ENCODE assay signal across 8 mouse cellular contexts in genomic region chr4:134975261-134975928, GRCm38 (mm10). TPM values are rescaled to one million over a fixed set of nuclear protein-coding genes. Genes with fewer than 3 reads are reported as not detected.
A peak's percentile ranks its signal among the peaks of the same experiment; 100 is the strongest.
DNase-seq lines count a peak whose midpoint lies in the region; ATAC-seq and TF ChIP-seq lines count a peak whose summit lies in the region.

No protein-coding gene starts in this region.

- H3K27ac ChIP-seq in gastrocnemius, adult 2 months, result no peak overlapping the region
- no peak overlapping the region for H3K27ac ChIP-seq in intestine, postnatal 0 days (ENCODE audit: low read depth, low read length)
- peak overlapping the region; percentile 89 for H3K27ac ChIP-seq in stomach, embryonic 15.5 days

- peak; percentile 88 for ATAC-seq in intestine, postnatal 0 days
- ATAC-seq in stomach, embryonic 15.5 days (ENCODE audit: insufficient read depth, low FRiP score, low read depth), result peak; percentile 88

- no peak for DNase-seq in gastrocnemius, adult 2 months
- no peak for DNase-seq in gastrocnemius, postnatal 10 days
- DNase-seq in 3134 (ENCODE audit: extremely low read depth, insufficient read length, low spot score), result peak; percentile 76
- peak; percentile 26 for DNase-seq in embryo, embryonic 11.5 days (ENCODE audit: low read depth, low spot score)
- no peak for DNase-seq in heart, postnatal 4 days
- DNase-seq in yolk sac, embryonic 10.5 days (ENCODE audit: low spot score), result no peak

- no peaks in the 10 kb centered on the region for H3K4me1 ChIP-seq in intestine, postnatal 0 days (replicated peaks; ENCODE audit: control insufficient read depth, insufficient read depth, low read length)
- H3K4me1 ChIP-seq in stomach, embryonic 15.5 days, result no peaks in the 10 kb centered on the region

- H3K36me3 ChIP-seq in intestine, postnatal 0 days (ENCODE audit: control insufficient read depth, insufficient read depth), result no peaks in the 10 kb centered on the region
- no peaks in the 10 kb centered on the region for H3K36me3 ChIP-seq in stomach, embryonic 15.5 days

- peak; percentile 39 for TF ChIP-seq CTCF in gastrocnemius, adult 2 months (IDR thresholded peaks at IDR 0.05)
- TF ChIP-seq CTCF in intestine, postnatal 0 days (IDR thresholded peaks at IDR 0.05; ENCODE audit: low read depth), result peak; percentile 72

- H3K9me3 ChIP-seq in intestine, postnatal 0 days (ENCODE audit: control insufficient read depth), result no peaks in the 10 kb centered on the region
- H3K9me3 ChIP-seq in stomach, embryonic 15.5 days, result no peaks in the 10 kb centered on the region

- no peak overlapping the region for H3K9ac ChIP-seq in intestine, postnatal 0 days (ENCODE audit: low read depth, low read length)
- no peak overlapping the region for H3K9ac ChIP-seq in stomach, embryonic 15.5 days

- 26% methylated on average over 14 of the region's 14 CpGs for WGBS in intestine, postnatal 0 days
- WGBS in stomach, embryonic 15.5 days, result 35% methylated on average over 14 of the region's 14 CpGs

- no peaks in the 10 kb centered on the region for H3K27me3 ChIP-seq in intestine, postnatal 0 days (replicated peaks; ENCODE audit: control insufficient read depth, insufficient read depth, low read length)
- H3K27me3 ChIP-seq in stomach, embryonic 15.5 days (replicated peaks), result no peaks in the 10 kb centered on the region

- no peak overlapping the region for H3K4me3 ChIP-seq in gastrocnemius, adult 2 months
- no peak overlapping the region for H3K4me3 ChIP-seq in intestine, postnatal 0 days (ENCODE audit: low read depth, low read length)
- no peak overlapping the region for H3K4me3 ChIP-seq in stomach, embryonic 15.5 days (replicated peaks)

- peak overlapping the region; percentile 27; the same call in 1 of the 2 replicates for H3K4me2 ChIP-seq in intestine, postnatal 0 days (replicated peaks; ENCODE audit: low read depth)
- H3K4me2 ChIP-seq in stomach, embryonic 15.5 days, result peak overlapping the region; percentile 26

- intact Hi-C loops in gastrocnemius, adult 2 months (cut with DNase I), result no loop called here

RNA-seq across cellular contexts. Expression of gene Syf2, which starts 44.7 kb away (rescaled TPM):
- total RNA-seq in gastrocnemius, adult 2 months (2021), result 10 to 100 TPM; 39.5 to 40.9 TPM
- 10 to 100 TPM; 43.5 to 43.7 TPM for total RNA-seq in gastrocnemius, postnatal 10 days (2021)
- 76.2 and 88.6 TPM in 2 replicates for polyA plus RNA-seq in intestine, postnatal 0 days (2015; fragmentation: Nextera tagmentation; extraction: Ambion mirVana)
- polyA plus RNA-seq in stomach, embryonic 15.5 days (2015; fragmentation: Nextera tagmentation; extraction: Ambion mirVana), result 65.2 and 70.2 TPM in 2 replicates
- 10 to 100 TPM; 40.2 to 41.9 TPM for total RNA-seq in heart, postnatal 4 days (2021)

RNA-seq across cellular contexts. Expression of gene Rsrp1, which starts 52.0 kb away (rescaled TPM):
- total RNA-seq in gastrocnemius, adult 2 months (2021), result 100 to 1,000 TPM; 221 to 234 TPM
- total RNA-seq in gastrocnemius, postnatal 10 days (2021), result 100 to 1,000 TPM in 1 of 2 experiments, 10 to 100 TPM in 1; 91.9 to 142 TPM
- 252 and 263 TPM in 2 replicates for polyA plus RNA-seq in intestine, postnatal 0 days (2015; fragmentation: Nextera tagmentation; extraction: Ambion mirVana)
- polyA plus RNA-seq in stomach, embryonic 15.5 days (2015; fragmentation: Nextera tagmentation; extraction: Ambion mirVana), result 500 and 512 TPM in 2 replicates
- total RNA-seq in heart, postnatal 4 days (2021), result 100 to 1,000 TPM; 105 to 117 TPM

Comparison
In these comparisons a context has a peak if more than half of its experiments do, and no peak if none do; other contexts are left out.
1. DNase-seq: peak in 3134 (single experiment) and embryo, embryonic 11.5 days (single experiment); none in gastrocnemius, adult 2 months (single experiment), gastrocnemius, postnatal 10 days (single experiment), heart, postnatal 4 days (single experiment) and yolk sac, embryonic 10.5 days (single experiment).